Mouse (Mus musculus): ENCODE measurements around the gene Cxcr5. TPM values are rescaled to one million over a fixed set of nuclear protein-coding genes. Genes with fewer than 3 reads are reported as not detected.

The Cxcr5 gene
- total RNA-seq, 1 experiment from 2014 or later = 0.56 TPM

DNA sequence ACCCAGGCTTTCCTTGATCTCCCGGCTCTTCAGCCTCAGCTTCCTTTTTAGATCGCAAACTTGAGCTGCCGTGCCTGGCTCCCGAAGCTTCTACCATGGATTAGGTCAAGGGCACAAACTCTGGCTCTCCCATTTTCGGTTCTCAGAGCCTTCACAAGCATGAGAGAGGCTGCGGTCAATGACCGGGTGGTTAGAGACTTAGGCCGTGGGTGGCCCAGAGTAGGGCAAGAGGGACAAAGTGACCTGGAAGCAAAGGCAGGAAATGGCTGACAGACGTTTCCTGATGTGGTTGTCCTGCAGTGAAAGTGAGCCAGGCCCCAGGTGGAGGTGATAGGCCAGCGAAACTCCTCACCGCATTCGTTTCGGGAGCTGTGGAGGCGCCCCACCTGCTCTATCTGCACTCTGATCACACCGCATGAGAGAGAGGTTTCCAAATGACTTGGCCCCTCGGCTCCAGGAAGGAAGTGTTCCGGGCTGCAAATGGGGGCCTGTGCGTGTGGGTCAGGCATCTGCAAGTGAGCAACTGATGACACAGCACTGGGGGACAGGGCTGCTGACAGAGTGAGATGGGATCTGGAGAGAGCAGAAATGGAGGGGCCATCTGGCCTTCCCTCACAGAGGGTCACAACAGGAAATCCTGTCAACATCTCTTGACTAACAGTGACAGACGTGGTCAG lies 23.9 kb downstream of the Cxcr5 start:
- DNase-seq = peak; percentile 28

DNA sequence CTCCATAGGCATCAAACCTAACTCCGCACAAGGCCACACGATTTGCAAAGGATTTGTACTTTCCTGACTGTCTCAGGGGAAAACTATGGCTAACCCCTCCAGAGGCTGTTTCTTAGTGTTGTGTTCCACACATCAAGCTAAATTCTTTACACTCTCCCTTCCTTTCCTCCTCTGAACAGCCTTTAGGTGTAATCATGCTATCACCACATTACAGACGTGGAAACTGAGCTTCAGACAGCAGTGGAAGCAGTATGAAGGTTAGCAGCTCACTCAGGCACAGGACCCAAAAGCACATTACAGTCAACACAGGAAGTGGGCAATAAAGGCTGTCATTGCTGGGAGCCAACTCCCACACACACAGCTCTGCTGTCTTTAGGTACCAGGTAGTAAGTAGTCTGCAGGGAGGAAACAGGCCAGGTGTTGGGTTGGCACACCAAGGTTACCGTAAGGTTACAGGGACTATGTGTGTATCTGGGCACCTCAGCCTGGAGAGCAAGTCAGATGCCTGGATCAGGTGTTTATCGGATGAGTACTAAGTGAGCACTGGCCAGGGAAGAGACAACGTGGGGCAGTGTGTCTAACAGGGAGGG lies 28.6 kb downstream of the Cxcr5 start:
- DNase-seq = no peak

DNA sequence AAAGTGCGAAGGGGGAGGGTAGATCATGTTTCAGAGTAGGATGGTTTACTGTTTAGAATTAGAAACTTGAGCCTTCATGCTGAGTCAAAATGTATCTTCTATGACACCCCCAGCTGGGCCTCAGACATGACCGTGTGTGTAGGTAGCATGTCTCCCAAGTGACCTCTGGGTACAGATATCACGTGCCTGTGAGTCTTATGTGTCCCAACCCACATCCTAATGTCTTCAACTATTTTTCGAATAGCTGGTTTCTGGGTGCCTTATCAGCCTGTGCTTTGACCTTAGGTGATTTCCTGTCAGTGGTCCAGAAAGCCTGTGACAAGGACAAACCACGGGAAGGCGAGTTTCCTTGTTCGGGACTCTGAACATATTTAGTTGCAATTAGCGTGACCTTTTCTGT lies 33.3 kb downstream of the Cxcr5 start:
- DNase-seq = no peak

DNA sequence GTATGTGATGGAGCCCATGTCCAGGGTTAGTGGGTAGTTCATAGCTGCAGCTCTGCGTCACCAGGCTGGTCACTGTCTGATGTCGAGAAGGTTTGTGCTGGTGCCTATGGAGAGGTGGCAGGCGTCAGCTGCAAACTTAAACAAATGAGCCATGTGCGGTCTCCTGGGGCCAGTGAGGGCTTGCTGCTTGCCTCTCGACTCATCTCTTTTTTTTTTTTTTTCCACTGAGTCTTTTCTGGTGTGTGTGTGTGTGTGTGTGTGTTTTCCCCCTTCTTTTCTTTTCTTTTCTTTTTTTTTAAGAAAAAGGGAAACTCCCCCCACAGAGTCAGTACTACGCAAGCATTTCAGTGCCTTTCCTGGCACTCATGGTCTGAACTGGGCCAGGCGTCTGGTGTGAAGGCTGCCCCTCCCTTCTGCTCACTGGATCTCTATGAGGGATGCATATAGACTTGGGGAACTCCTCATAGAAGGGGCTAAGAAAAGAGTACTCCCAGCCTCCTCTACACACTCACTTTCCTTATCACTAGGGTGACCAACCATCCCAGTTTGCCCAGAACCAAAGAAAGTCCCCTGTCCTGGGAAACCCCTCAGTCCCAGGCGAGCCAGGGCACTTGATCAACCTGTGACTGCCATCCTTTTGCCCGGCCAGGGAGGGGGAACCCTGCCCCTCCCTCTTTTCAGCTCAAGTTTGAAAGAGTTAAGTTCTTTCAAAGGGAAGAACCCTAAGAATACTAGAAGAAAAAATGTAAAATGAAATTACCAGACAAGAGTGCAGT lies 35.2 kb downstream of the Cxcr5 start:
- no peak for DNase-seq

DNA sequence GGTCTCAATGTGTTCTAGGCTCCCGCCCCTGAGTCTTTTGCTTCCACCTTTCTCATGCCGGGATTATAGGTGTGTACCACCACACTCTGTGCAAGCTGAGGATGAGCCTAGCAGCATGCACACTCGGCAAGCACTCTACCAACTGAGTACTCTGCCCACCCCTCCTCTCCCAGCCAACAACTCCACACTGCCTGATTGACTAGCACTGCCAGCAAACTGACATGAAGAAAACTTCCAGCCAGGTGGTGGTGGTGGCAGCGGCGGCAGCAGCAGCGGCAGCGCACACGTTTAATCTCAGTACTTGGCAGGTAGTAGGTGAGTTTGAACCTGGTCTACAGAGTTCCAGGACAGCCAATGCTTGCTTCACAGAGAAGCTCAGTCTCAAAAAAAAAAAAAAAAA lies 36.1 kb downstream of the Cxcr5 start:
- DNase-seq = no peak

DNA sequence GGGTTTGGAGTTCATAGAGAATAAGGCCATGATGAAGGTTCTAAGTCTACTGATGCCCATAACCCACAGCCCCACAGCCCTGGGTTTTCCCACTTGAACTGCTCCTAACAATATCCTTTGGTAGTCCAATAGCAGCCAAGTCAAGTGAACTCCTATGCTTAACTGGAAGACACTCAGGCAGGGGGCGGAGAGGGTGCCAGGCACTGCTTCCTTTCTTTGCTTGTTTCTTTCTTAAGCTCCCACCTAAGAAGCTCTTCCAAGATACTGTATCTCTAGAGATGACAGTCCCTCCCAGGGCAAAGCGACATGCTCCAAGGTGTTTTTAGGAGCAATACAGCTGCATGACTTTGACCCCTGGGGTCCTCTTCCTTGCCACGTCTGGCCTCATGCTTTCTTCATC lies 36.7 kb downstream of the Cxcr5 start:
- DNase-seq = no peak

DNA sequence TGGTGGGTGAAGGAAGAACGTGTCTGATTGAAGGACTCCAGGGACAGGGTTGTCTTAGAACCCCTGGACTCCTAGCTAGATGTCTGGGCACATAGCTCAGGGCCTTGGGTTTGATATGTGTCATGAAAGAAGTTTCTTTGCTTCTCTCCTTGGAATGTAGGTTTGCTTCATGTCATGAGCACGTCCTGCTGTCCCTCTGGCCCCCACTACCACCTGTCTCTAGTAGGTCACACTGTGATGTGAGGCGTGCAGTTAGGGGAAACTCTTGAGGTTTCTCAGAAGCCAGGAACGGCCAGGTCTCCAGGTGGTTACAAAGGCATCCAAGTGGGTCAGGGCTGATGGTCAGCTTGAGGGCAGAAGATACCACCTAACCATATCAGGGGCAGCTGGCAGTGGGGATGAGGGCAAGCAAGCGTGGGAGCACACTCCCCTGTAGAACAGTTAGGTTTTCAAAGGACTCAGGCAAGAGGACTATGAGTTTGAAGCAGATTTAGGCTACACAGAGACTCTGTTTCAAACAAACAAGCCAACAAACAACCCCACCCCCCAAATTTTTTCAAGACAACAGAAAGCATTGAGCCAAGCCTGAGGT lies 37.3 kb downstream of the Cxcr5 start:
- DNase-seq = no peak

DNA sequence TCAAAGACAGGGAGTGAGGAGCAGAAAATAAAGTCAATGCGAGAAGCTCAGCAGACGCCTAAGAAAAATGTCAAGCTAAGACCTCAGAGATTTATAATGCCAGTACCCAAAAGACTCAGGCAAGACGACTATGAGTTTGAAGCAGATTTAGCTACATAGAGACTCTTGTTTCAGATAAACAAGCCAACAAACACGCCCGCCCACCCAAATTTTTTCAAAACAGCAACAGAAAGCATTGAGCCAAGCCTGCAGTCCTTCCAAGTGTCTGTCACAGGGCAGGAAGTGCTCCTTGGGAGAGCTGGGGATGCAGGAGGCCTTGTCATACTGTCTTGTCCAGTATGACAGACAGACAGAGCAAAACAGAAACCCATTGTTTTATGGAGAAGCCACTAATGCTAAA lies 38.0 kb downstream of the Cxcr5 start:
- DNase-seq = no peak

DNA sequence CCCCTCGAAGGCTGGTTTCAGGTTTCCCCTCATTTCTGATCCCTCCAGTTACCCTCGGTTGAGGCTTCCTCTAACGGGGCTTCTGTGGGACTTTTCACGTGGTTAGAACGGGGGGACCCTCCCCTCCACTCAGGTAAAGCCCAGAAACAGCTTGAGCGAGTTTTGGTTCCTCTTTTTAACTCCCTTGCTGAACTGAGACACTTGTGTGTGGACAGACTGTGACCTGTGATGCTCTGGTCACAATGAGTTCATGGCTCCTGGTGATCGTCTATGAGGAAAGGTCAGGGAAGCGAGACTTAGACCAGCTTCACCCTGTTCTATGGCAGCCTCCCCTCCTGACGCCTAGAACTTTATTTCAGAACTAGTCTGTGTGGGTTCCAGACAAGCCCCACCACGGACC lies 39.8 kb downstream of the Cxcr5 start:
- DNase-seq = no peak

DNA sequence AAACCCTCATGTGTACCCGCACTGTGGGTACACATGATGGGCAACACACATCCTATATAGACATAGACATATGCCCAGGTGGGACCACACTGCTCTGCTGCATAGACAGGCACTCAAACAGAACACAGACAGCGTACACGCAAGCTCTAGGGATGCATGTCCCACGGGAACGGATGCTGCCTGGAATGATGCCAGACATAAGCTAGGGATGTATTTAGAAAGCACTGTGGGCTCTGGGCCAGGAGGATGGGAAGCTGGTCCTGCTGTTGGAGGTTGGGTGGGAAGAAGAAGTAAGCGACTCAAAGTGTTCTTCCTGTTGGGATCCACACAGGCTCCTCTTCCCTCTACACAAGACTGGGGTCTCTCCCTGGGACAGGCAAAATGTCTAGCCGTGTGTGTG lies 43.6 kb downstream of the Cxcr5 start:
- peak; percentile 50 for DNase-seq

DNA sequence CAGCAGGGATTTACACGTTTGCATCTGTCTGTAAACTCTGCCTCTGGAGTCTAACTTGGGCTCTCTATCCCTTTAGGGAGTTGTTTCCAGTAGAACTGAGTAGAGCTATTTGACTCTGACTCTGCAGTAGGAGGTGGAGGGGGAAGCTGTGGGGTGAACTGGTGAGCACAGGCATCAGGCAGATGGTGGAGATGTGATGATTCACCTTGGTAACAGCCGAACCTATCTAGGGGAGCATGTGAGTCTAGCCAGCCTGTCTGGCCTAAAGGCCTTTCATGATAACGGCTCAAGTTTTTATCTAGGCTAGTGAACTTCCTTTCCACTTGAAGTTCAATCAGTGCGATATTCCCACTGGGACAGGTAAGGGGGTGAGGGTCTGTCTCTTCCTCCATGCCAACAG lies 44.3 kb downstream of the Cxcr5 start:
- DNase-seq = peak; percentile 27

DNA sequence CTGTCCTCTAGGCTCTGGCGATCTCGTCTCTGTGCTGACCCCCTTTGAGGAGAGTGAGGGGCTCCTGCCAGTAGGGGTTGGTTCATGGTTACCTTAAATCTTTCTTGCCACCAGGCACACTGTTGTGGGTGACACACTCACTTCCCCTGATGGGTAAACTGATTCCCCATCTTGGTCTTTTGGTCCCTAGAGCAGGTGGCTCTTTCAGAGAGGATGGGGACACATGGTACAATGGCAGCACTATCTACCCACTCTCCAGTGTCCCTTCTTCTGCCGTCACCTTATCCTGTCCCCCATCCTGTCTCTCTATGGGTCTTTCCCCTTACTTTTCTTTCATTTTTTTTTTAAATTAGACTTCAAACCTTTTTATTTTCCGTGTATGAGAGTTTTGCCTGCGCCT lies 45.8 kb downstream of the Cxcr5 start:
- no peak for DNase-seq

DNA sequence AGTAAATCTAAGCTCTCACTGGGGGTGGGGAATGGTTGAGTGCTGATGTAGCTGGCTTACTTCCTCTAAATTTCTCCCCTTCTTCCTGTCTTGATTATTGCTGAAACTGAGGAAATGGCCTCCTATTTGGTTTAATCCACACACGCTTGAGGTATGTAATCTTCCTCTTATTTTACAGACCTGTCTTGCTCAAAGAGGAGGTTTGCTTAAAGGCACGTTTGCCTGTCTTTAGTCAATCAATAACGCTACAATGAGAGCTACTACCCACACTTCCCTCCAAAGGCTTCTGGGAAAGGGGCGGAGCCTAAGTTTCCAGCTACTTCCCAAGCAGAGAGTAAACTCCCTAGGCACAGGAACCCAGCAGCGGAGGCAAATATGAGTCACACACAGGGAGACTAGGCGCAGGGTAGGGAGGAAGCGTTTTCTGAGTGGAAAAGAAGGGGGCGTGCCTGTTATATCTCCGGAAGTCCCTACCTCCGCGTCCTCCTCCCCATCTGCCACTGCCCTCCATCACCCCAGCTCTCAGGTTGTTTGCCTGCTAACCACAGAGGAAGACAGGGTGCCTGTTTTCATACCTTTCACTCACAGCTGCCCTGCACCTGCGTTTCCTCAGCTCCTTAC lies 46.4 kb downstream of the Cxcr5 start:
- peak; percentile 70 for DNase-seq

DNA sequence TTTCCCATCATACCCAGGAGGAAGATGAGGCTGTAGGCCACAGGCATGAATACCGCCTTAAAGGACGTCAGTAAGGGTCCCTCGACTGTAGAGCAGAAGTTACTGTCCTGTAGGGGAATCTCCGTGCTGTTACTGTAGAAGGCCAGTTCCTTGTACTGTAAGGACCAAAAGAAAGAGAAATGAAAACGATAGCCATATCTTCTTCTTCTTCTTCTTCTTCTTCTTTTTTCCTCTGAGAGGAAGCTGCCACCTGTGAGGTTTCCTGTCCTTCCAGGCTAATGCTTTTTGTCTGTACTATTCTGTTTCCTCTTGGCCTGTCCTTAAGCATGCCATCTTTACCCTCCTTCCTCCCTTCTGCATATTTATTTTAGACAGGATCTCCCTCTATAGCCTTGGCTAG lies 47.5 kb downstream of the Cxcr5 start:
- DNase-seq = no peak

DNA sequence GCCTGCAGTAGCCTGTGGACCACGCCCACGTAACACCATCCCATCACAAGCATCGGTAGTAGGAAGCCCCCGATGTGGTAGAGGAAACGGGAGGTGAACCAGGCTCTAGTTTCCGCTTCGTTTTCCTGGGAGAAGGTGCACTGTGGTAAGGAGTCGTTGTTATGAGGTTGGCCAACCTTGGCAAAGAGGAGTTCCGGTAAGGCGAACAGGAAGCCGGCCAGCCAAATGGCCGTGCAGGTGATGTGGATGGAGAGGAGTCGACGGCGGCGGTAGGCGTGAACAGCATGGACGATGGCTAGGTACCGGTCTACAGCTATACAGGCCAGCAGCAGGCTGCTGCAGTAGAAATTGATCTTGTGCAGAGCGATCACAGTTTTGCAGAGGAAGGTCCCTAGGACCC lies 48.1 kb downstream of the Cxcr5 start:
- no peak for DNase-seq

DNA sequence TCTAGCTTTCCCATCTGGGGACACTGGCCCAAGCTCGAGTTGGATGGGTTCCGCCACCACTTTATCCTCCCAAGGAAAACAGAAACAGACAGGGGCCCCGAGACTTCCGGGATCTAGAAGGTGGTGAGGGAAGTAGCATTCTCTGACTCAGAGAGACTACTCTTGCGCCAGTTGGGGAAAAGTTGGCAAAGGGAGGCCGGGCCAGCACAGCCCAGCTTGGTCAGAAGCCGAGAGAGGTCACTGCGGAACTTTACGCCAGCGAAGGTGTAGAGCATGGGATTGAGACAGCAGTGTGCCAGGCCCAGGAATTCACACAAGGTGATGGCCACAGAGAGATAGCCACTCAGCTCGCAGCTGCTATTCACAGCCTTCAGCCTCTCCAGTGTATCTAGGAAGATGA lies 48.6 kb downstream of the Cxcr5 start:
- peak; percentile 62 for DNase-seq

DNA sequence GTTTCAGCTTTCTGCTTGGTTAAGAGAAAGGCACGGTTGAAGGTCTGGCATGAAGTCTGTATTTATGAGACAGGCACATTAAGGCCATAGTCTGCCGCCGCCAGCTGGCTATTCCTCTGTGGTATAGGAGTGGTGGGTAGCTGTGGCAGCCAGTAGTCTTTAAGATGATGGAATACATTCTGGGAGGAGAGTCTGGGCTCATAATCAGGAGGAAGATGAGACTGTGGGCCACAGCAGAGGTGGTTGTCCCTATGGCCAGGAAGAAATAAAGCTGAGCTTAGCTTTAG lies 49.0 kb downstream of the Cxcr5 start:
- no peak for DNase-seq

DNA sequence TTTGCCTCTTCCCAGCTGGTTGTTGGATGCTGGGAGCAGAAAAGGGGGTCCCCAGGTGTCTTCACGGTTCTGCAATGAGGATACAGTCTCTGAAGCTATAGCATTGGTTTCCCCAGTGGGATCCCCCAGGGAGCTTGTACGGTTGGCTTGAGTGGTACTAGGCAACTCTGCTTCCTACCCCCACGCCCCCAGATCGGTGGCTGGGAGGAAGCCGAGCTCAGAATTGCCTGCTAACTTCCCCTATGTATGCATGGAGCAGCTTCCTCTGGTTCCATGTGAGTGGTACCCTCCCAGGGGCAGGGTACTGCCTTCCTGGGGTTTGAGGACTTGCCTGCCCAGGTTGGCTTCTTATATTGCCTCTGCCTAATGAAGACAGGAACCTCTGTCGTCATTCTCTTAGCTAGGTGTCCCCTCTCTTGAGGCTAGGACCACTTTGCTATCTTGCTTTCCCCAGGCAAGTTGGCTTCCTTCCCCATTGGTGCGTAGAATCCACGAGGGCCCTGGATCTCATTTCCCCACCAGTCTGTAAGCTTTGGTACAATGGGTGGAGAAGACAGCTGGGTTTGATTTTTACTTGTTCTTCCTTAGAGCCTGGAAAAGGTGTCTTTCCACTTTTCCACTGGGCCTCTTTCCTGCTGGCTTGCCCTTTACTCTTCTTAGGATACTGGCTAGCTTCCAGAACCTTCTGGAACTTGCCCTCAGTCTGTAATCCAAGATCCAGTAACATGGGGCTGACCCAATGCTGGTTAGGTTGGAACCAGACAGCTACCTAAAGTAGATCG lies 49.6 kb downstream of the Cxcr5 start:
- DNase-seq = peak; percentile 35

DNA sequence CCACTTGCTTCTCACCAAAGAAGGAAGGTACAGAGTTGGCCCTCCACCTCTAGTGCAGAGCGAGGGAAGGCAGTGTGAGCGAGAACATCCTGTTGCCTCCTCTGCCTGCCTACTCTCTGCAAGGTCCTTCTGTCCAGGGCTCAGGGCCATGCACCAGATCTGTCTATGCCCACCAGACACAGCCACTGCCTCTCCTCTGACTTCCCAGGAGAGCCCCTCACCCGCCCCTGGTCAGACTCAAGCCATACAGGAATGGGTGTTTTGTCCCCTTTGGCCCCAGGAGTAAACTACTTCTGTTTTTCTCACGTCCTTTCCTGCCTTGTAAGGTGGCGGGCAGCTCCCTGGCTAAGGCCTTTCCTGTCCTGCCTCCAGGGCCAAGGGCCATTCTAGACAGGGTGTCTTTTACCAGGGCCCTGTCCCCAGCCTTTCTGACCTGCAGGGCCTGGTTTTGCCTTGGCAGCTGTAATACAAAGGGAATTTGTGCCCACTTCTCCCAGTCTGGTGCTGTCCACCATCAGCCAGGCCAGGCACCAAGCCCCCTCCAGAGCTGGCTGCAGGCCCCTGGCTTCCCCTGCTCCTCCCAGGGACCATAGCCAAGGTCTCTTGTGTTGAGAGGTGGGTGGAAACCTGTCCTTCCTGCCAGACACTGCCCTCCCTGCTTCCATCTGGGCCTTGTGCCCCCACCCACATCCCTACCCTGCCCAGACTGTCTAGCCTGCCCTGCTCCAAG lies 50.6 kb downstream of the Cxcr5 start:
- DNase-seq = peak; percentile 52

DNA sequence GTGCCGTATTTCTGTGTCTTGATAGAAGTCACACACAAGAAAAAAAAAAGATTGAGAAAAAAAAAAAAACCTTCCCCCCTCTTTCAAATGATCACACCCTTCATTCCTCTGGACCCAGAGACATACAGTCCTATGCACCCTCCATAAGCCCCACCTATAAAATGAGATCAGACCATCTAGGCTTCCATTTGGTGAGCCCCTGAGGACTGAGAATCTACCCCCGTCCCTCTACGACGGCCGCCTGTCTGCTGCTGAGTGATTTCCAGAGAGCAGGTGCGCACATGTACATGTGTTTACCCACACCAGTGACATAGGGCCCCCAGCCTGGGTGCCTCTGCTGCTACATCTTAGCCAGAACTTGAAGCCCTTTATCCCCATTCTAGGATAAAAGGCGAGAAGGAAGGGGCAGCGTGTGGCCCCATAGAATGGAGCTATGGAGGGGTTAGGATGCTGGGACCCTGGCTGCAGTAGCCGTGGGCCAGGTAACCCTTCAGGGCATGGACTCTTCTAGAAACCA lies 51.3 kb downstream of the Cxcr5 start:
- peak; percentile 40 for DNase-seq
